Mouse (Mus musculus) testis, postnatal 10 days (tissue): ENCODE measurements around the gene Inf2.

Experiments
- DNase-seq: peaks from one replicate; pipeline ENCODE4 v3.0.0; 2021; ENCODE audit warnings: low spot score

The Inf2 gene

GRCm38 (mm10) chr12:112571064-112571463 is 17.5 kb upstream of the Inf2 start:
- no peak for DNase-seq

GRCm38 (mm10) chr12:112575274-112575986 is 13.2 kb upstream of the Inf2 start:
- DNase-seq = no peak

- no peak for DNase-seq
Measured at GRCm38 (mm10) chr12:112576341-112576740, 12.2 kb upstream of the Inf2 start.

GRCm38 (mm10) chr12:112576749-112577148 is 11.8 kb upstream of the Inf2 start:
- no peak for DNase-seq

GRCm38 (mm10) chr12:112578296-112579090 is 10.1 kb upstream of the Inf2 start:
- DNase-seq = no peak

GRCm38 (mm10) chr12:112579430-112579829 is 9.2 kb upstream of the Inf2 start:
- DNase-seq = no peak

- no peak for DNase-seq
Measured at GRCm38 (mm10) chr12:112579926-112580325, 8.7 kb upstream of the Inf2 start.

- DNase-seq = no peak
Measured at GRCm38 (mm10) chr12:112581113-112581512, 7.5 kb upstream of the Inf2 start.

GRCm38 (mm10) chr12:112584954-112585353 is 3.6 kb upstream of the Inf2 start:
- DNase-seq = no peak

- DNase-seq = peak; percentile 42
Measured at GRCm38 (mm10) chr12:112585924-112586538, 2.6 kb upstream of the Inf2 start.

GRCm38 (mm10) chr12:112587125-112588124 is 1.2 kb upstream of the Inf2 start:
- peak; percentile 42 for DNase-seq

- DNase-seq = no peak
Measured at GRCm38 (mm10) chr12:112589491-112590191, 1.1 kb downstream of the Inf2 start.

- DNase-seq = no peak
Measured at GRCm38 (mm10) chr12:112590566-112591239, 2.1 kb downstream of the Inf2 start.

- DNase-seq = no peak
Measured at GRCm38 (mm10) chr12:112591240-112591639, 2.7 kb downstream of the Inf2 start.

- DNase-seq = no peak
Measured at GRCm38 (mm10) chr12:112591730-112592129, 3.1 kb downstream of the Inf2 start.

GRCm38 (mm10) chr12:112592985-112593734 is 4.6 kb downstream of the Inf2 start:
- no peak for DNase-seq

GRCm38 (mm10) chr12:112593951-112594915 is 5.6 kb downstream of the Inf2 start:
- DNase-seq = no peak

- no peak for DNase-seq
Measured at GRCm38 (mm10) chr12:112594989-112595388, 6.4 kb downstream of the Inf2 start.

- DNase-seq = no peak
Measured at GRCm38 (mm10) chr12:112595626-112596025, 7.0 kb downstream of the Inf2 start.
